7 mouse cellular contexts compared by ENCODE assay signal in the genomic region with DNA sequence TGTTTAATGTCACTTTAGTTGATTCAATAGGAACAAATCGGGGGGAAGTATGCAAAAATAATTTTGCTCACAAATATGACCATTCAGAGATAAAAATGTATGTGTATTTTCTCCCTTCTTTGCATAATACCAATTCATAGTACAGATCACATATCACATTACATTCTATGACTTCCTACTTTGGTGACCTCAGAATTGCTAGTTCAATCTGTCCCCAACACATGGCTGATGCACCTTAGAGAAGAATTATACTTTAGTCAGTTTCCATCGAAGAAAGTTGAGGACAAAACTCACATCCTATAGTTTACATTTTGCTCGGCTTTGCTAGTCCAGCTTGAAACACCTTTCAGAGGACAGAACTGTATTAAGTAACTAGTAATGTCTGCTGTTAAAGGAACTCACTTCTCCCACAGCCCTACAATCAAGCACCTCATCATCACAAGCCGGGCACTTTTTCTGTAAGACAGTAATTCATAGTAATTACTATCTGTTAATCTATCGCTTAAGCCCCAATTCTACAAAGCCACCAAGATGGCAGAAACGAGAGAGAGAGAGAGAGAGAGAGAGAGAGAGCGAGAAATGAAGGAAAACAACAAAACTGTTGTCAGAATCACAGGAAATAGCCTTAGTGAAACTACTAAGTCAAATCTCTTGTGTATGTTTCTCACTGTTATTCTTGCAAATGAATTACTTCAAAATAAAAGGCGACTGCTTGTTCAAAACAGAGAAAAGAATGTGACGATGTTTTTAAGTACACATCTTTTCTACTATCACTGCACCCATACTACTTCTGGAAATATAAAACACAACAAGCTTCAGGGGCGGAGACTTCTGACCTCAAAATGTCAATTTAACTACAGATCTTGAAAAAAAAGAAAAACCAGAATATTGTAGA. TPM values are rescaled to one million over a fixed set of nuclear protein-coding genes. Genes with fewer than 3 reads are reported as not detected.
DNase-seq lines count a peak whose midpoint lies in the region; ATAC-seq and TF ChIP-seq lines count a peak whose summit lies in the region.

No protein-coding gene starts in this region.

- H3K36me3 ChIP-seq in testis, adult 2 months (ENCODE audit: control insufficient read depth, insufficient read depth, low read length): no peaks in the 10 kb centered on the region; the same call in 1 of the 2 replicates
- no peaks in the 10 kb centered on the region for H3K36me3 ChIP-seq in embryonic facial prominence, embryonic 12.5 days
- H3K36me3 ChIP-seq in limb, embryonic 12.5 days: no peaks in the 10 kb centered on the region
- no peaks in the 10 kb centered on the region for H3K36me3 ChIP-seq in stomach, postnatal 0 days (ENCODE audit: control insufficient read depth, insufficient read depth, low read length)

- H3K4me1 ChIP-seq in testis, adult 2 months (ENCODE audit: control insufficient read depth, insufficient read depth, low read length): peaks cover 2% of the 10 kb centered on the region
- peaks cover 6% of the 10 kb centered on the region; the same call in 1 of the 2 replicates for H3K4me1 ChIP-seq in embryonic facial prominence, embryonic 12.5 days
- peaks cover 7% of the 10 kb centered on the region; the same call in 1 of the 2 replicates for H3K4me1 ChIP-seq in limb, embryonic 12.5 days (replicated peaks)
- no peaks in the 10 kb centered on the region for H3K4me1 ChIP-seq in stomach, postnatal 0 days (replicated peaks; ENCODE audit: control insufficient read depth, insufficient read depth)

- no peak for TF ChIP-seq CTCF in testis, adult 2 months (IDR thresholded peaks at IDR 0.05; ENCODE audit: control insufficient read depth, insufficient read depth, insufficient replicate concordance, low read depth, low read length)
- no peak for TF ChIP-seq CTCF in stomach, postnatal 0 days (IDR thresholded peaks at IDR 0.05; ENCODE audit: low read depth)

- no peak for ATAC-seq in embryonic facial prominence, embryonic 12.5 days (ENCODE audit: insufficient number of reproducible peaks, insufficient read depth, low FRiP score, low TSS enrichment)
- no peak for ATAC-seq in limb, embryonic 12.5 days (ENCODE audit: insufficient number of reproducible peaks, insufficient read depth, low FRiP score, low TSS enrichment, low read depth)
- ATAC-seq in stomach, postnatal 0 days (ENCODE audit: low FRiP score, low TSS enrichment): no peak

- no peak for DNase-seq in testis, postnatal 10 days (ENCODE audit: low spot score)
- DNase-seq in stomach, postnatal 0 days (ENCODE audit: low spot score): no peak
- no peak for DNase-seq in spleen, adult 18-20 months
- no peak for DNase-seq in urinary bladder, postnatal 4 days (ENCODE audit: low spot score in 2 of 2)

- H3K4me3 ChIP-seq in testis, adult 2 months (ENCODE audit: control insufficient read depth, low read depth, low read length): peak overlapping the region; percentile 88
- H3K4me3 ChIP-seq in embryonic facial prominence, embryonic 12.5 days: peak overlapping the region; percentile 75
- H3K4me3 ChIP-seq in limb, embryonic 12.5 days (replicated peaks): peak overlapping the region; percentile 67
- peak overlapping the region; percentile 93 for H3K4me3 ChIP-seq in stomach, postnatal 0 days (ENCODE audit: low read depth, low read length)

- no peak overlapping the region for H3K27ac ChIP-seq in testis, adult 2 months (ENCODE audit: control insufficient read depth, insufficient read depth, low read depth, low read length)
- H3K27ac ChIP-seq in embryonic facial prominence, embryonic 12.5 days: no peak overlapping the region
- H3K27ac ChIP-seq in limb, embryonic 12.5 days: no peak overlapping the region
- no peak overlapping the region for H3K27ac ChIP-seq in stomach, postnatal 0 days (replicated peaks)

- peak overlapping the region; percentile 70; the same call in 1 of the 2 replicates for H3K9ac ChIP-seq in embryonic facial prominence, embryonic 12.5 days
- peak overlapping the region; percentile 78 for H3K9ac ChIP-seq in limb, embryonic 12.5 days (replicated peaks)
- H3K9ac ChIP-seq in stomach, postnatal 0 days (ENCODE audit: low read length): peak overlapping the region; percentile 82; the same call in 1 of the 2 replicates

- 56% methylated on average over 10 of the region's 10 CpGs for WGBS in embryonic facial prominence, embryonic 12.5 days
- 56% methylated on average over 10 of the region's 10 CpGs for WGBS in limb, embryonic 12.5 days
- WGBS in stomach, postnatal 0 days: 33% methylated on average over 10 of the region's 10 CpGs

- H3K4me2 ChIP-seq in embryonic facial prominence, embryonic 12.5 days (replicated peaks): peak overlapping the region; percentile 88
- H3K4me2 ChIP-seq in limb, embryonic 12.5 days: peak overlapping the region; percentile 83
- H3K4me2 ChIP-seq in stomach, postnatal 0 days (replicated peaks; ENCODE audit: low read depth): peak overlapping the region; percentile 92

- no peaks in the 10 kb centered on the region for H3K27me3 ChIP-seq in testis, adult 2 months (ENCODE audit: control insufficient read depth, insufficient read depth, low read length)
- no peaks in the 10 kb centered on the region for H3K27me3 ChIP-seq in embryonic facial prominence, embryonic 12.5 days
- H3K27me3 ChIP-seq in limb, embryonic 12.5 days: no peaks in the 10 kb centered on the region
- H3K27me3 ChIP-seq in stomach, postnatal 0 days (ENCODE audit: control insufficient read depth, insufficient read depth, low read length): no peaks in the 10 kb centered on the region

- no peak for TF ChIP-seq POLR2A in testis, adult 2 months (IDR thresholded peaks at IDR 0.05; ENCODE audit: control insufficient read depth, low read depth, low read length)

- TF ChIP-seq EP300 in stomach, postnatal 0 days (optimal IDR thresholded peaks at IDR 0.05): no peak

- H3K9me3 ChIP-seq in embryonic facial prominence, embryonic 12.5 days: no peaks in the 10 kb centered on the region; the same call in 1 of the 2 replicates
- H3K9me3 ChIP-seq in limb, embryonic 12.5 days: no peaks in the 10 kb centered on the region
- H3K9me3 ChIP-seq in stomach, postnatal 0 days (ENCODE audit: control insufficient read depth, low read length): no peaks in the 10 kb centered on the region

RNA-seq across cellular contexts. Expression of gene Snx14, which starts 1.2 kb away (rescaled TPM):
- 13.3 and 15.8 TPM in 2 replicates for polyA plus RNA-seq in testis, adult 2 months (2012; rRNA removed)
- polyA plus RNA-seq in embryonic facial prominence, embryonic 12.5 days (2016; fragmentation: Nextera tagmentation; extraction: Ambion mirVana): 20.2 and 24.3 TPM in 2 replicates
- polyA plus RNA-seq in limb, embryonic 12.5 days (2016; fragmentation: Nextera tagmentation; extraction: Ambion mirVana): 23.2 and 24.9 TPM in 2 replicates
- 18.2 and 19.8 TPM in 2 replicates for polyA plus RNA-seq in stomach, postnatal 0 days (2015; fragmentation: Nextera tagmentation; extraction: Ambion mirVana)

RNA-seq across cellular contexts. Expression of gene Gm20537, which starts 18.8 kb away (rescaled TPM):
- 1.1 and 1.7 TPM in 2 replicates for polyA plus RNA-seq in testis, adult 2 months (2012; rRNA removed)
- 0.67 and 1.0 TPM in 2 replicates for polyA plus RNA-seq in embryonic facial prominence, embryonic 12.5 days (2016; fragmentation: Nextera tagmentation; extraction: Ambion mirVana)
- 0.93 and 1.7 TPM in 2 replicates for polyA plus RNA-seq in limb, embryonic 12.5 days (2016; fragmentation: Nextera tagmentation; extraction: Ambion mirVana)
- polyA plus RNA-seq in stomach, postnatal 0 days (2015; fragmentation: Nextera tagmentation; extraction: Ambion mirVana): not detected in 2 replicates

RNA-seq across cellular contexts. Expression of gene Syncrip, which starts 44.8 kb away (rescaled TPM):
- 4.4 and 7.7 TPM in 2 replicates for polyA plus RNA-seq in testis, adult 2 months (2012; rRNA removed)
- 122 and 127 TPM in 2 replicates for polyA plus RNA-seq in embryonic facial prominence, embryonic 12.5 days (2016; fragmentation: Nextera tagmentation; extraction: Ambion mirVana)
- 124 and 132 TPM in 2 replicates for polyA plus RNA-seq in limb, embryonic 12.5 days (2016; fragmentation: Nextera tagmentation; extraction: Ambion mirVana)
- 38.8 and 51.7 TPM in 2 replicates for polyA plus RNA-seq in stomach, postnatal 0 days (2015; fragmentation: Nextera tagmentation; extraction: Ambion mirVana)
